Mouse (Mus musculus) liver, adult 2 months (tissue): Measurements from ENCODE around the gene Efcab14.

Experiments used
- CTCF ChIP-seq: fragments of 200-500 bp; IDR thresholded peaks from 2 replicates; pipeline ENCODE4 v1.5.1; 2011; ENCODE audit warnings: low read depth, low read length, control low read depth
- POLR2A ChIP-seq: fragments of 200-500 bp; IDR thresholded peaks from 2 replicates; pipeline ENCODE4 v1.6.1; 2011; ENCODE audit warnings: low read length, control low read depth; ENCODE audit not compliant: insufficient read depth; ENCODE audit errors: extremely low read depth

DNA sequence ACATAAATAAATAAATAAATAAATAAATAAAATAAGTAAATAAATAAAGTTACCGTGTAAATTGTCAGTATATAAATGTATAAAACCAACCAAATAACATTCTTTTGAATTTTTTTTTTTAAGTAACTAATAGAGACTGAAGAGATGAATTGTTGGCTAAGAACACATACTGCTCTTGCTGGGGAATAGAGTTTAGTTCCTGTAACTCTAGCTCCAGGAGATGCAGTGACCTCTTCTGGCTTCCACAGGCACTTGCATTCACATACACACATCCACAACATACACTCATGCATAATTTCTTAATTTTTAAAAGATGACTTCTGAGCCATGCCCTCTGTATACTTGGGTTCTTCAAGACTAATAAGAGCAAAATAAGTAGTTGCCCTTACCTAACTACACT is 17.3 kb downstream of the Efcab14 start:
- TF ChIP-seq CTCF = no peak
- TF ChIP-seq POLR2A = no peak
